Mouse (Mus musculus) limb, embryonic 10.5 days (tissue): ENCODE measurements around the gene Gm3542. TPM values are rescaled to one million over a fixed set of nuclear protein-coding genes. Genes with fewer than 3 reads are reported as not detected.
"Not testable (repeated sequence)": the region's sequence is repeated elsewhere in the genome, so short reads cannot be mapped to it uniquely, and the experiment has no call there.

Experiments
- DNase-seq: peaks from one replicate; pipeline ENCODE4 v3.0.0-alpha.2; 2017; ENCODE audit warnings: low spot score
- H3K27ac ChIP-seq: fragments of 300-500 bp; sonication (generic); 2 replicates; pipeline ENCODE4 v1.5.1; 2016; ENCODE audit warnings: mild to moderate bottlenecking
- H3K27me3 ChIP-seq: fragments of 300-500 bp; sonication (generic); 2 replicates; pipeline ENCODE4 v1.6.1; 2016; ENCODE audit warnings: low read depth, mild to moderate bottlenecking; ENCODE audit not compliant: poor library complexity, severe bottlenecking
- H3K36me3 ChIP-seq: fragments of 300-500 bp; sonication (generic); 2 replicates; pipeline ENCODE4 v1.6.1; 2016; ENCODE audit warnings: mild to moderate bottlenecking, moderate library complexity
- H3K4me1 ChIP-seq: fragments of 300-500 bp; sonication (generic); 2 replicates; pipeline ENCODE4 v1.6.1; 2016
- H3K4me3 ChIP-seq: fragments of 300-500 bp; sonication (generic); 2 replicates; pipeline ENCODE4 v1.5.1; 2016; ENCODE audit warnings: mild to moderate bottlenecking, moderate library complexity
- H3K9me3 ChIP-seq: fragments of 300-500 bp; sonication (generic); replicated peaks from 2 replicates; pipeline ENCODE4 v1.6.1; 2016; ENCODE audit warnings: mild to moderate bottlenecking
- WGBS: fragments of 180-500 bp; shearing (Covaris S2); methylation state at CpG from one replicate; pipeline ENCODE4 v1.1.7; 2016; 5-methylcytosine and 5-hydroxymethylcytosine counted together
- polyA plus RNA-seq: library from polyadenylated mRNA; unstranded; fragments of >200 nt; fragmentation: Nextera tagmentation; extraction: Ambion mirVana; gene quantifications from 2 replicates; pipeline ENCODE4 v1.2.1, GENCODE M21; 2016

The Gm3542 gene
- not detected in 2 replicates for polyA plus RNA-seq

GRCm38 (mm10) chr14:5334828-5335227 lies at the start of gene Gm3542:
Gm3542 (minus strand) TSS chr14:5334928.
- H3K36me3 ChIP-seq, H3K4me1 ChIP-seq, H3K4me3 ChIP-seq, H3K27me3 ChIP-seq, DNase-seq, H3K9me3 ChIP-seq, H3K27ac ChIP-seq: not testable (repeated sequence)
- no CpG with 5 or more reads among the region's 2 CpGs for WGBS

Other genes with a start within 250 kb of the Gm3542 start
- not detected in 2 replicates for gene Gm8279, start 203.4 kb downstream of the Gm3542 start, polyA plus RNA-seq
- gene Gm3317, start 170.4 kb downstream of the Gm3542 start, polyA plus RNA-seq: not detected in 2 replicates
- gene Gm8271, start 149.1 kb downstream of the Gm3542 start, polyA plus RNA-seq: not detected in 2 replicates
- not detected in 2 replicates for gene Gm3526, start 74.3 kb downstream of the Gm3542 start, polyA plus RNA-seq
- gene Gm3500, start 54.1 kb upstream of the Gm3542 start, polyA plus RNA-seq: not detected in 2 replicates
- gene Gm3194, start 120.5 kb upstream of the Gm3542 start, polyA plus RNA-seq: 0.54 and 0.63 TPM in 2 replicates
- gene Gm8246, start 142.9 kb upstream of the Gm3542 start, polyA plus RNA-seq: not detected in 2 replicates
- not detected in 2 replicates for gene Gm3187, start 149.3 kb upstream of the Gm3542 start, polyA plus RNA-seq
- gene Gm3488, start 166.7 kb upstream of the Gm3542 start, polyA plus RNA-seq: 0.94 and 1.1 TPM in 2 replicates
- gene Gm3532, start 203.6 kb upstream of the Gm3542 start, polyA plus RNA-seq: not detected in 2 replicates